Mouse (Mus musculus) limb, embryonic 15.5 days (tissue): ENCODE results near the gene Fbxo44. TPM values are rescaled to one million over a fixed set of nuclear protein-coding genes. Genes with fewer than 3 reads are reported as not detected.

ENCODE experiments used
- ATAC-seq: fragments of 200-750 bp; cut with Nextera tagmentation; 2 replicates; pipeline ENCODE4 v1.8.0; 2017; ENCODE audit warnings: low read depth, moderate TSS enrichment; ENCODE audit not compliant: insufficient number of reproducible peaks, low FRiP score, low TSS enrichment
- H3K27ac ChIP-seq: fragments of 300-500 bp; sonication (generic); 2 replicates; pipeline ENCODE4 v1.5.1; 2015; ENCODE audit warnings: moderate library complexity, mild to moderate bottlenecking, inconsistent platforms
- H3K27me3 ChIP-seq: fragments of 300-500 bp; sonication (generic); 2 replicates; pipeline ENCODE4 v1.6.1; 2015; ENCODE audit warnings: inconsistent platforms
- H3K36me3 ChIP-seq: fragments of 300-500 bp; sonication (generic); 2 replicates; pipeline ENCODE4 v1.6.1; 2015; ENCODE audit warnings: inconsistent platforms
- H3K4me1 ChIP-seq: fragments of 300-500 bp; sonication (generic); 2 replicates; pipeline ENCODE4 v1.6.1; 2015; ENCODE audit warnings: inconsistent platforms
- H3K4me2 ChIP-seq: fragments of 300-500 bp; sonication (generic); 2 replicates; pipeline ENCODE4 v1.6.1; 2015; ENCODE audit warnings: mild to moderate bottlenecking, inconsistent platforms
- H3K4me3 ChIP-seq: fragments of 300-500 bp; sonication (generic); 2 replicates; pipeline ENCODE4 v1.5.1; 2015; ENCODE audit warnings: mild to moderate bottlenecking, inconsistent platforms
- H3K9ac ChIP-seq: fragments of 300-500 bp; sonication (generic); 2 replicates; pipeline ENCODE4 v1.6.1; 2015; ENCODE audit warnings: inconsistent platforms
- H3K9me3 ChIP-seq: fragments of 300-500 bp; sonication (generic); 2 replicates; pipeline ENCODE4 v1.6.1; 2016; ENCODE audit warnings: inconsistent platforms
- WGBS: fragments of 180-500 bp; shearing (Covaris S2); methylation state at CpG from one replicate; pipeline ENCODE4 v1.1.7; 2015; 5-methylcytosine and 5-hydroxymethylcytosine counted together
- polyA plus RNA-seq: library from polyadenylated mRNA; unstranded; fragments of >200 nt; fragmentation: Nextera tagmentation; extraction: Ambion mirVana; gene quantifications from 2 replicates; pipeline ENCODE4 v1.2.1, GENCODE M21; 2015

Gene Fbxo44
- polyA plus RNA-seq, 1 experiment from 2014 or later: 6.5 TPM

DNA sequence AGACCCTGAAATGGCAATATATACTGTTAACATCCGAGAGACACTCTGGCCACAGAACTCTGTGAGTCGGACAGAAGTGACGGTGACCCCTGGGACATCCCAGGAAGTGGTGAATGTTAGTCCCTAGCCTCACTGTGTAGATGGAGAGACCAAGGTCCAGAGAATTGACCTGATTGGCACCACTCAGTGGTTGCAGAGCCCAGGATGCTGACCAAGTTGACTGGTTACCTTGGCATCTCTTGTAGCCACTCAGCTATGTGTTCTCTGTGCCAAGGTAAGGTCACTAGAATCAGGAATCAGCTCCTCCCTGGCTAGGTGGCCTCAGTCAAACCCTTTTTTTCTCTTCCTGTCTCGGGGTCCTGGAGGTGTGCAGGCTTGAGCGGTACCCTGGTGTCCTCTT, 16.6 kb downstream of the Fbxo44 start:
- Histone ChIP-seq H3K27ac (no peak overlapping the region), H3K4me2 (no peak overlapping the region), H3K36me3 (peaks cover 25% of the 10 kb centered on the region), H3K4me1 (peaks cover 12% of the 10 kb centered on the region; the same call in 1 of the 2 replicates), H3K9me3 (no peaks in the 10 kb centered on the region), H3K4me3 (no peak overlapping the region), H3K27me3 (peaks cover 1% of the 10 kb centered on the region; the same call in 1 of the 2 replicates), H3K9ac (no peak overlapping the region)
- ATAC-seq: no peak
- WGBS: 86% methylated on average over 5 of the region's 5 CpGs

GRCm38 (mm10) chr4:148140098-148141011, 19.9 kb downstream of the Fbxo44 start:
- H3K9ac ChIP-seq: peak overlapping the region; percentile 55
- peak overlapping the region; percentile 77 for H3K4me3 ChIP-seq
- H3K36me3 ChIP-seq: peaks cover 6% of the 10 kb centered on the region
- H3K27me3 ChIP-seq: peaks cover 7% of the 10 kb centered on the region; the same call in 1 of the 2 replicates
- peak overlapping the region; percentile 93 for H3K27ac ChIP-seq
- peaks cover 12% of the 10 kb centered on the region; the same call in 1 of the 2 replicates for H3K4me1 ChIP-seq
- peak overlapping the region; percentile 90 for H3K4me2 ChIP-seq
- no peaks in the 10 kb centered on the region for H3K9me3 ChIP-seq
- under 1% methylated on average over 65 of the region's 65 CpGs for WGBS
- peak; percentile 92 for ATAC-seq

- no peak for ATAC-seq
- 1% methylated on average over 12 of the region's 12 CpGs for WGBS
- H3K27ac ChIP-seq: peak overlapping the region; percentile 93
Observed at GRCm38 (mm10) chr4:148139767-148140097, 20.6 kb downstream of the Fbxo44 start.

DNA sequence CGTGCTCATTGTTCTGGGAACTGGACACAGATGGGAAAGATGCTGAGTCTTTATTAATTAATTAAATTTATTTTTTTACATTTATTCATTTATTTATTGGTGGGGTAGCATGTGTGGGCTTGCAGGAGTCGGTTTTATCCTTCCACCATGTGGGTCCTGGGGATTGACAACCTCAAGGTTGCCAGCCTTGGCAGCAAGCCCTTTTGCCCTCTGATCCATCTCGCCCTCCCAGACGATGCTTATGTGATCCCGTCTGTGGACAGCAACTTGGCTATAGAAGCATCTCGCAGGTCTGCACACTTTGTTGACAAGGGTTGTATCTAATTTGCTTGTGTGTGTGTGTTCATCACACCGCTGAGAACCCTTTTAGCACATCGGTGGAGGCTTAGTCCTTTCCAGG, 22.8 kb downstream of the Fbxo44 start:
- Histone ChIP-seq H3K9ac (no peak overlapping the region), H3K4me1 (peaks cover 12% of the 10 kb centered on the region; the same call in 1 of the 2 replicates), H3K9me3 (no peaks in the 10 kb centered on the region), H3K4me2 (no peak overlapping the region), H3K27ac (no peak overlapping the region), H3K36me3 (no peaks in the 10 kb centered on the region), H3K27me3 (peaks cover 7% of the 10 kb centered on the region; the same call in 1 of the 2 replicates), H3K4me3 (no peak overlapping the region)
- no peak for ATAC-seq
- WGBS: 76% methylated on average over 8 of the region's 8 CpGs

More at GRCm38 (mm10) chr4:148139767-148140097, 20.6 kb downstream of the Fbxo44 start:
- Histone ChIP-seq H3K9ac (peak overlapping the region; percentile 55), H3K27me3 (peaks cover 7% of the 10 kb centered on the region; the same call in 1 of the 2 replicates), H3K9me3 (no peaks in the 10 kb centered on the region), H3K36me3 (0 out of 2 replicates have a peak, but pooled peaks cover 2% of the 10 kb centered on the region), H3K4me1 (peaks cover 12% of the 10 kb centered on the region; the same call in 1 of the 2 replicates), H3K4me3 (peak overlapping the region; percentile 77), H3K4me2 (peak overlapping the region; percentile 90)

DNA sequence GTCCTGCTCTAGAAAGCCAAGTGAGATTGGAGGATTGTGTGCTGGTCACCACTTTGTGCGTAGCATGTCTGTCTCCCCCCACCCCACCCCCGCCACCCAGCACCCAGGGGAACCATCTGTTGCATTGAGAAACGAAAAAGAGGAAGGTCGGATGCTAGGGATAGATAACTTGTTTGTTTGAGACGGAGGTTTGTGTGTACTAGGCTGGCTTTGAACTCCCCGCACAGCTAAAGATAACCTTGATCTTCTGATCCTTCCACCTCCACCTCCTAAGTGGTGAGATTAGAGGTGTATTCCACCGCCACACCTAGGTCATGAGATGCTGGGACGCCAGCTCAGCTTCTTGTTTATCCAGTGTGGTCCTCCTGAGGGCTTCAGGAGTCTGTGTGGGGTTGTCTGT, 25.3 kb downstream of the Fbxo44 start:
- peaks cover 28% of the 10 kb centered on the region for H3K27me3 ChIP-seq
- no peak overlapping the region for H3K27ac ChIP-seq
- WGBS: 83% methylated on average over 8 of the region's 8 CpGs
- H3K36me3 ChIP-seq: no peaks in the 10 kb centered on the region
- H3K4me2 ChIP-seq: no peak overlapping the region
- no peak for ATAC-seq
- H3K9me3 ChIP-seq: no peaks in the 10 kb centered on the region
- no peak overlapping the region for H3K4me3 ChIP-seq
- no peak overlapping the region for H3K9ac ChIP-seq
- H3K4me1 ChIP-seq: peaks cover 24% of the 10 kb centered on the region

- peak overlapping the region; percentile 69 for H3K4me3 ChIP-seq
- no peaks in the 10 kb centered on the region for H3K36me3 ChIP-seq
- H3K9me3 ChIP-seq: no peaks in the 10 kb centered on the region
- WGBS: 2% methylated on average over 21 of the region's 21 CpGs
- H3K9ac ChIP-seq: peak overlapping the region; percentile 35; the same call in 1 of the 2 replicates
- no peak for ATAC-seq
- H3K4me1 ChIP-seq: peaks cover 18% of the 10 kb centered on the region
- peaks cover 40% of the 10 kb centered on the region for H3K27me3 ChIP-seq
- no peak overlapping the region for H3K27ac ChIP-seq
- peak overlapping the region; percentile 96 for H3K4me2 ChIP-seq
Observed at GRCm38 (mm10) chr4:148131497-148132081, 28.7 kb downstream of the Fbxo44 start.

GRCm38 (mm10) chr4:148130561-148131413, 29.5 kb downstream of the Fbxo44 start, which contains the start of gene Draxin:
TSS of gene Draxin (minus strand) at chr4:148130698.
- Histone ChIP-seq H3K27ac (peak within 1 kb of the TSS; percentile 43; the same call in 1 of the 2 replicates), H3K27me3 (peaks cover 40% of the 10 kb centered on the region), H3K4me1 (peaks cover 18% of the 10 kb centered on the region), H3K9me3 (no peaks in the 10 kb centered on the region), H3K4me2 (peak within 1 kb of the TSS; percentile 96), H3K9ac (peak within 1 kb of the TSS; percentile 39), H3K4me3 (peak within 1 kb of the TSS; percentile 69), H3K36me3 (no peaks in the 10 kb centered on the region)
- under 1% methylated on average over 69 of the region's 87 CpGs for WGBS
- peak; percentile 81 for ATAC-seq

GRCm38 (mm10) chr4:148130133-148130532, 30.1 kb downstream of the Fbxo44 start, which contains the start of gene Mad2l2:
TSS of gene Mad2l2 (plus strand) at chr4:148130384.
- no peak for ATAC-seq

DNA sequence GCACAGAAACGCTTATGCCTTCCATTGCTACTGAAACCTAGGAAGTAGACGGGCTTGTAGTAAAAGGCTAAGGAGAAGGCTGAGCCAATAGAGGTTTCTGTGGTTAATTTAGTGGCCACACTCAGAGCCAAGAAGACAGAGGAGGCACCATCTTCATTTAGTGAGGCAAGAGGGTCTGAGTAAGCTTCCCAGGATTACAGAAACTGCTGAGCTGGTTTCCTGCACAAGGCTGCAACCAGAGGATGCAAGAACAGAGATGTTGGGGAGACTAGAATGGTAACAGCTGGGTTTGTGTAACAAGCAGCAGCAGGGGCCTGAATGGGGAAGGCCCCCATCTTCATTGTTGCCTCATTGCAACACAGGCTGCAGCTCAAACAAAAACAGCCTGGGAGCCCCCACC, 31.6 kb downstream of the Fbxo44 start:
- Histone ChIP-seq H3K9ac (no peak overlapping the region), H3K27ac (no peak overlapping the region), H3K36me3 (no peaks in the 10 kb centered on the region), H3K4me2 (no peak overlapping the region), H3K4me3 (no peak overlapping the region), H3K27me3 (peaks cover 40% of the 10 kb centered on the region), H3K4me1 (peaks cover 18% of the 10 kb centered on the region), H3K9me3 (no peaks in the 10 kb centered on the region)
- no peak for ATAC-seq
- WGBS: 59% methylated on average over 2 of the region's 2 CpGs

More at GRCm38 (mm10) chr4:148130133-148130532, 30.1 kb downstream of the Fbxo44 start, which contains the start of gene Mad2l2:
- Histone ChIP-seq H3K9me3 (no peaks in the 10 kb centered on the region), H3K27ac (peak within 1 kb of the TSS; percentile 43; the same call in 1 of the 2 replicates), H3K4me3 (peak within 1 kb of the TSS; percentile 69), H3K9ac (peak within 1 kb of the TSS; percentile 39), H3K4me2 (peak within 1 kb of the TSS; percentile 96), H3K4me1 (peaks cover 18% of the 10 kb centered on the region), H3K36me3 (no peaks in the 10 kb centered on the region), H3K27me3 (peaks cover 40% of the 10 kb centered on the region)
- 2% methylated on average over 18 of the region's 18 CpGs for WGBS

DNA sequence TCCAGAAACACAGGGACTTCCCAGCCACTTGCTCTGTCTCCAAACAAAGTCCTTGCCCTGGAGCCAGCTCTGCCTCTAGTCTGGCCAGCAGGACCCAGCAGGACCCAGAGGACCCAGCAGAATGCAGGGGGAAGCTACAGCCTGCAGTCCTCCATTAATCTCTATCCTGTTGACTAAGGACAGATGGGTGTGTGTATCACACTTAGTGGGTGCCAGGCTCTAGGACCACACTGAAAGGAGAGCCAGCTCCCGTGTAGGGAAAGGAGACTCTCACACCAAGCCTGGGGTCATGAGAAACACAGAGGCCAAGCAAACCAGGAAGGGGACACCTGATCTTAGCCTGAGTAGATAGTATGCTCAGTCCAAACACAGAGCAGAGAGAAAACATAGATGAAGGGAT, 32.0 kb downstream of the Fbxo44 start:
- Histone ChIP-seq H3K36me3 (no peaks in the 10 kb centered on the region), H3K27me3 (peaks cover 40% of the 10 kb centered on the region), H3K4me3 (no peak overlapping the region), H3K27ac (no peak overlapping the region), H3K9ac (no peak overlapping the region), H3K4me1 (peaks cover 18% of the 10 kb centered on the region), H3K9me3 (no peaks in the 10 kb centered on the region), H3K4me2 (no peak overlapping the region)
- no peak for ATAC-seq
- 63% methylated on average over 1 of the region's 1 CpGs for WGBS

GRCm38 (mm10) chr4:148122694-148123066, 37.6 kb downstream of the Fbxo44 start:
- H3K9me3 ChIP-seq: no peaks in the 10 kb centered on the region
- no peak overlapping the region for H3K4me3 ChIP-seq
- no peak overlapping the region for H3K27ac ChIP-seq
- 35% methylated on average over 3 of the region's 3 CpGs for WGBS
- no peak overlapping the region for H3K9ac ChIP-seq
- H3K4me2 ChIP-seq: no peak overlapping the region
- no peak for ATAC-seq
- H3K27me3 ChIP-seq: no peaks in the 10 kb centered on the region
- H3K36me3 ChIP-seq: no peaks in the 10 kb centered on the region
- H3K4me1 ChIP-seq: 0 out of 2 replicates have a peak, but pooled peaks cover 3% of the 10 kb centered on the region
